Comparison of ENCODE assay signal across 9 mouse cellular contexts in the genomic region with DNA sequence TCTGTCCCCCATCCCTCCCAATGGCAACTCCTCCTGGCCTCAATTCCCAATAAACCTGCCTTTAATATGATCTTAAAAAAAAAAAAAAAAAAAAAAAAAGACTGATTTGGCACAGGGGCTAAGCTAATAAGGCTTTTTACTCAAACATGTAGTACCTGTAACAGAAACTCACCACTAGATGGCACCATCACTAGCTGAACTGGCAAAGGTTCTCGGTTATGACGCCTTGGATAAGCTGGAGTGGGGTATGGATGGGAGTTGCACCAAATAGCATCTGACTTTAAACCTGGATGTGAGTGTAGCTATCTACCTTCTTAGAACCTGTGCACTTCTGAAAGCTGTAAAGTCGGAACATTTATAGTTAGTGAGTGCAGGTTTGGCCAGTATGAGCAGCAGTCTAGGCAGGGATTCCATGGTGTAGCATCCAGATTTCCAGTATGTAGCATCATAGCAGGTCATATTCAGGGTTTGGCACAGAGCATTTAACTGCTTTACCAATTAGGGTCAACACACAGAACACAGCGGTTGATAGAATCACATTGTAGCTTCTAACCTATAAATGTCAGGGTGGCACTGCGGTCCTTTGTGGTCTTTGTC. TPM values are rescaled to one million over a fixed set of nuclear protein-coding genes. Genes with fewer than 3 reads are reported as not detected.
DNase-seq lines count a peak whose midpoint lies in the region; ATAC-seq and TF ChIP-seq lines count a peak whose summit lies in the region.
"Had no signal": no experiment of that assay in that cellular context is flagged by ENCODE, and none has a peak within 500 bp of the region (broad histone marks: within the 10 kb centered on the region; RNA-seq: fewer than 3 reads in every experiment).

No protein-coding gene starts in this region.

- H3K4me2 ChIP-seq in heart, postnatal 0 days (ENCODE audit: low read depth, low read length), result no peak overlapping the region
- no peak overlapping the region for H3K4me2 ChIP-seq in midbrain, postnatal 0 days (ENCODE audit: low read depth, low read length, poor library complexity, severe bottlenecking)
- H3K4me2 ChIP-seq: embryonic facial prominence, embryonic 13.5 days had no signal

- TF ChIP-seq POLR2A in MEL (IDR thresholded peaks at IDR 0.05; ENCODE audit: control insufficient read depth in 1 of 2, insufficient read depth in 1 of 2, low read depth in 1 of 2, low read length in 2 of 2, poor library complexity in 1 of 2), result no peak

- H3K9ac ChIP-seq in MEL (ENCODE audit: control insufficient read depth, low read depth, low read length, poor library complexity, severe bottlenecking), result no peak overlapping the region
- H3K9ac ChIP-seq in heart, postnatal 0 days (replicated peaks; ENCODE audit: low read depth, low read length), result no peak overlapping the region
- H3K9ac ChIP-seq in midbrain, postnatal 0 days (replicated peaks; ENCODE audit: low read length, poor library complexity, severe bottlenecking), result no peak overlapping the region
- H3K9ac ChIP-seq: embryonic facial prominence, embryonic 13.5 days had no signal

- H3K79me2 ChIP-seq in MEL (ENCODE audit: control insufficient read depth, insufficient read depth, low read length, poor library complexity), result no peaks in the 10 kb centered on the region

- peaks cover 0 to 7% of the 10 kb centered on the region in 2 experiments; a peak in 2 of 4 replicates for H3K36me3 ChIP-seq in MEL (ENCODE audit: control insufficient read depth in 1 of 2, insufficient read depth in 2 of 2, low read length in 2 of 2)
- peaks cover 60% of the 10 kb centered on the region for H3K36me3 ChIP-seq in heart, postnatal 0 days (replicated peaks; ENCODE audit: control insufficient read depth, insufficient read depth, low read length)
- peaks cover 83% of the 10 kb centered on the region for H3K36me3 ChIP-seq in limb, embryonic 10.5 days
- H3K36me3 ChIP-seq in midbrain, postnatal 0 days (ENCODE audit: insufficient read depth, low read length), result peaks cover 19% of the 10 kb centered on the region

- peak; percentile 91 for ATAC-seq in common myeloid progenitor, adult 5-6 weeks (replicated peaks; ENCODE audit: low read depth, poor library complexity, severe bottlenecking)
- 0 out of 2 replicates have a peak, but pooled peaks have one; percentile 28 for ATAC-seq in heart, postnatal 0 days (ENCODE audit: insufficient read depth, low read depth)
- ATAC-seq in midbrain, postnatal 0 days (ENCODE audit: low FRiP score), result peak; percentile 65

- H3K9me3 ChIP-seq in MEL (replicated peaks; ENCODE audit: insufficient read depth, low read length), result no peaks in the 10 kb centered on the region
- H3K9me3 ChIP-seq in heart, postnatal 0 days (replicated peaks; ENCODE audit: control insufficient read depth, low read length), result no peaks in the 10 kb centered on the region
- no peaks in the 10 kb centered on the region for H3K9me3 ChIP-seq in limb, embryonic 10.5 days (replicated peaks)
- no peaks in the 10 kb centered on the region for H3K9me3 ChIP-seq in midbrain, postnatal 0 days (ENCODE audit: low read length)
- H3K9me3 ChIP-seq: embryonic facial prominence, embryonic 13.5 days had no signal

- peak; percentile 42 to 57 for DNase-seq in layer of hippocampus, postnatal 10 days (ENCODE audit: low spot score in 2 of 2)
- no peak for DNase-seq in layer of hippocampus, postnatal 36 days
- DNase-seq in MEL (ENCODE audit: low read depth, low spot score), result peak; percentile 78
- DNase-seq in heart, postnatal 0 days (ENCODE audit: low spot score), result peak; percentile 77
- DNase-seq in limb, embryonic 10.5 days (ENCODE audit: low spot score), result peak; percentile 47
- peak; percentile 92 for DNase-seq in midbrain, postnatal 0 days (ENCODE audit: low spot score)
- DNase-seq in ovary, postnatal 10 days (ENCODE audit: low spot score), result no peak

- WGBS in heart, postnatal 0 days, result 51% methylated on average over 5 of the region's 5 CpGs
- WGBS in limb, embryonic 10.5 days, result 69% methylated on average over 5 of the region's 5 CpGs
- 53% methylated on average over 5 of the region's 5 CpGs for WGBS in midbrain, postnatal 0 days

- no peak overlapping the region for H3K4me3 ChIP-seq in MEL (ENCODE audit: control insufficient read depth in 1 of 2, insufficient read depth in 1 of 2, low read depth in 2 of 2, low read length in 2 of 2)
- no peak overlapping the region for H3K4me3 ChIP-seq in heart, postnatal 0 days (ENCODE audit: low read depth, low read length)
- no peak overlapping the region for H3K4me3 ChIP-seq in limb, embryonic 10.5 days
- no peak overlapping the region for H3K4me3 ChIP-seq in midbrain, postnatal 0 days (ENCODE audit: low read depth, low read length)
- H3K4me3 ChIP-seq: embryonic facial prominence, embryonic 13.5 days had no signal

- no peak for TF ChIP-seq EP300 in MEL (IDR thresholded peaks at IDR 0.05; ENCODE audit: low read depth in 1 of 2, low read length in 2 of 2)
- TF ChIP-seq EP300 in heart, postnatal 0 days (IDR thresholded peaks at IDR 0.05; ENCODE audit: low read depth), result no peak

- no peaks in the 10 kb centered on the region for H3K27me3 ChIP-seq in MEL (ENCODE audit: control insufficient read depth in 1 of 2, insufficient read depth in 2 of 2, low read length in 2 of 2)
- H3K27me3 ChIP-seq in heart, postnatal 0 days (ENCODE audit: control insufficient read depth, insufficient read depth, low read length), result no peaks in the 10 kb centered on the region
- no peaks in the 10 kb centered on the region for H3K27me3 ChIP-seq in limb, embryonic 10.5 days (ENCODE audit: low read depth, poor library complexity, severe bottlenecking)
- H3K27me3 ChIP-seq in midbrain, postnatal 0 days (ENCODE audit: insufficient read depth, low read length), result no peaks in the 10 kb centered on the region
- H3K27me3 ChIP-seq: embryonic facial prominence, embryonic 13.5 days had no signal

- H3K27ac ChIP-seq in MEL (ENCODE audit: control insufficient read depth, low read depth, low read length), result no peak overlapping the region
- H3K27ac ChIP-seq in heart, postnatal 0 days (ENCODE audit: low read depth), result peak overlapping the region; percentile 35; the same call in 1 of the 2 replicates
- no peak overlapping the region for H3K27ac ChIP-seq in limb, embryonic 10.5 days
- H3K27ac ChIP-seq in midbrain, postnatal 0 days (ENCODE audit: low read depth, low read length), result no peak overlapping the region; the same call in 1 of the 2 replicates
- H3K27ac ChIP-seq: embryonic facial prominence, embryonic 13.5 days had no signal

- peak; percentile 56 to 73 (median 71) for TF ChIP-seq CTCF in MEL (IDR thresholded peaks at IDR 0.05 in 2 of 3, conservative IDR thresholded peaks at IDR 0.05 in 1 of 3; ENCODE audit: control insufficient read depth in 1 of 3, insufficient read depth in 1 of 3, low read depth in 2 of 3, low read length in 3 of 3, poor library complexity in 1 of 3, severe bottlenecking in 1 of 3)
- TF ChIP-seq CTCF in heart, postnatal 0 days (IDR thresholded peaks at IDR 0.05; ENCODE audit: low read depth), result peak; percentile 76
- TF ChIP-seq CTCF in midbrain, postnatal 0 days (IDR thresholded peaks at IDR 0.05), result peak; percentile 88

- H3K4me1 ChIP-seq in MEL (ENCODE audit: control insufficient read depth in 1 of 2, insufficient read depth in 2 of 2, low read length in 2 of 2), result no peaks in the 10 kb centered on the region
- no peaks in the 10 kb centered on the region for H3K4me1 ChIP-seq in heart, postnatal 0 days (ENCODE audit: control insufficient read depth, insufficient read depth)
- H3K4me1 ChIP-seq in limb, embryonic 10.5 days, result no peaks in the 10 kb centered on the region
- no peaks in the 10 kb centered on the region for H3K4me1 ChIP-seq in midbrain, postnatal 0 days (ENCODE audit: insufficient read depth, low read length)
- H3K4me1 ChIP-seq: embryonic facial prominence, embryonic 13.5 days had no signal

- peak; percentile 68 for TF ChIP-seq RAD21 in MEL (IDR thresholded peaks at IDR 0.05; ENCODE audit: low read depth, low read length)

RNA-seq across cellular contexts. Expression of a gene that starts 17.1 kb away (rescaled TPM):
- total RNA-seq in layer of hippocampus, postnatal 10 days (2021), result 10 to 100 TPM; 10.8 to 12.0 TPM
- total RNA-seq in layer of hippocampus, postnatal 36 days (2021), result 10 to 100 TPM; 12.4 to 13.4 TPM
- total RNA-seq in MEL (2012; rRNA removed), result 8.6 and 10.0 TPM in 2 replicates
- 10 to 100 TPM in 1 of 2 experiments, not detected in 1; 12.7 TPM for polyA plus RNA-seq in MEL (2012; ENCODE audit: insufficient read depth in 1 of 2, insufficient read length in 2 of 2, low read depth in 1 of 2, low replicate concordance in 2 of 2, missing spikeins in 1 of 2)
- total RNA-seq in common myeloid progenitor, adult 5-6 weeks (2017), result 14.9 and 17.2 TPM in 2 replicates
- 16.3 and 19.8 TPM in 2 replicates for total RNA-seq in heart, postnatal 0 days (2014; rRNA removed; ENCODE audit: low replicate concordance)
- 5.1 and 5.2 TPM in 2 replicates for polyA plus RNA-seq in heart, postnatal 0 days (2015; fragmentation: Nextera tagmentation; extraction: Ambion mirVana)
- polyA plus RNA-seq in limb, embryonic 10.5 days (2016; fragmentation: Nextera tagmentation; extraction: Ambion mirVana), result 21.5 and 23.1 TPM in 2 replicates
- 17.7 and 18.5 TPM in 2 replicates for total RNA-seq in midbrain, postnatal 0 days (2014; rRNA removed)
- polyA plus RNA-seq in midbrain, postnatal 0 days (2015; fragmentation: Nextera tagmentation; extraction: Ambion mirVana), result 12.0 and 14.8 TPM in 2 replicates

RNA-seq across cellular contexts. Expression of a gene that starts 27.2 kb away (rescaled TPM):
- 10 to 100 TPM; 22.4 to 23.2 TPM for total RNA-seq in layer of hippocampus, postnatal 10 days (2021)
- 10 to 100 TPM; 39.5 to 40.6 TPM for total RNA-seq in layer of hippocampus, postnatal 36 days (2021)
- total RNA-seq in MEL (2012; rRNA removed), result 30.6 and 38.8 TPM in 2 replicates
- 10 to 100 TPM in 1 of 2 experiments, not detected in 1; 39.6 TPM for polyA plus RNA-seq in MEL (2012; ENCODE audit: insufficient read depth in 1 of 2, insufficient read length in 2 of 2, low read depth in 1 of 2, low replicate concordance in 2 of 2, missing spikeins in 1 of 2)
- total RNA-seq in common myeloid progenitor, adult 5-6 weeks (2017), result 34.6 and 41.6 TPM in 2 replicates
- 45.5 and 172 TPM in 2 replicates for total RNA-seq in heart, postnatal 0 days (2014; rRNA removed; ENCODE audit: low replicate concordance)
- polyA plus RNA-seq in heart, postnatal 0 days (2015; fragmentation: Nextera tagmentation; extraction: Ambion mirVana), result 76.1 and 82.1 TPM in 2 replicates
- 49.2 and 55.1 TPM in 2 replicates for polyA plus RNA-seq in limb, embryonic 10.5 days (2016; fragmentation: Nextera tagmentation; extraction: Ambion mirVana)
- total RNA-seq in midbrain, postnatal 0 days (2014; rRNA removed), result 20.1 and 23.2 TPM in 2 replicates
- 24.6 and 25.5 TPM in 2 replicates for polyA plus RNA-seq in midbrain, postnatal 0 days (2015; fragmentation: Nextera tagmentation; extraction: Ambion mirVana)

RNA-seq across cellular contexts. Expression of a gene that starts 27.3 kb away (rescaled TPM):
- 10 to 100 TPM; 10.8 to 11.1 TPM for total RNA-seq in layer of hippocampus, postnatal 10 days (2021)
- 10 to 100 TPM; 24.8 to 25.1 TPM for total RNA-seq in layer of hippocampus, postnatal 36 days (2021)
- total RNA-seq in MEL (2012; rRNA removed), result 23.7 and 25.1 TPM in 2 replicates
- polyA plus RNA-seq in MEL (2012; ENCODE audit: insufficient read depth in 1 of 2, insufficient read length in 2 of 2, low read depth in 1 of 2, low replicate concordance in 2 of 2, missing spikeins in 1 of 2), result 10 to 100 TPM in 1 of 2 experiments, not detected in 1; 24.2 TPM
- total RNA-seq in common myeloid progenitor, adult 5-6 weeks (2017), result 25.6 and 28.2 TPM in 2 replicates
- total RNA-seq in heart, postnatal 0 days (2014; rRNA removed; ENCODE audit: low replicate concordance), result 10.0 and 14.7 TPM in 2 replicates
- polyA plus RNA-seq in heart, postnatal 0 days (2015; fragmentation: Nextera tagmentation; extraction: Ambion mirVana), result 8.5 and 8.9 TPM in 2 replicates
- polyA plus RNA-seq in limb, embryonic 10.5 days (2016; fragmentation: Nextera tagmentation; extraction: Ambion mirVana), result 30.7 and 33.6 TPM in 2 replicates
- 12.8 and 16.5 TPM in 2 replicates for total RNA-seq in midbrain, postnatal 0 days (2014; rRNA removed)
- polyA plus RNA-seq in midbrain, postnatal 0 days (2015; fragmentation: Nextera tagmentation; extraction: Ambion mirVana), result 5.7 TPM in 2 replicates

Comparison
In these comparisons a context has a peak if more than half of its experiments do, and no peak if none do; other contexts are left out.
1. DNase-seq: peak in layer of hippocampus, postnatal 10 days (2 of 2), MEL (single experiment), heart, postnatal 0 days (single experiment), limb, embryonic 10.5 days (single experiment) and midbrain, postnatal 0 days (single experiment); none in layer of hippocampus, postnatal 36 days (0 of 2) and ovary, postnatal 10 days (single experiment).
2. ATAC-seq: peak in every context shown above with its lines; median percentile 91 in common myeloid progenitor, adult 5-6 weeks; 65 in midbrain, postnatal 0 days; 28 in heart, postnatal 0 days.
3. Peak in every context shown above with its lines, with median percentiles within 50 percentile points of each other: CTCF ChIP-seq.